Mouse (Mus musculus) bone marrow, adult 2 months (tissue): ENCODE measurements around the gene Grk3.

Experiments used
- CTCF ChIP-seq: fragments of 200-500 bp; IDR thresholded peaks from 2 replicates; pipeline ENCODE4 v1.5.1; 2011; ENCODE audit warnings: low read length, control low read depth; ENCODE audit not compliant: control insufficient read depth, insufficient read depth
- POLR2A ChIP-seq: fragments of 200-500 bp; IDR thresholded peaks from 2 replicates; pipeline ENCODE4 v1.6.1; 2011; ENCODE audit warnings: low read depth, mild to moderate bottlenecking, control low read depth, low read length, borderline replicate concordance; ENCODE audit not compliant: control insufficient read depth

GRCm38 (mm10) chr5:112868620-112869019 is 147.0 kb downstream of the Grk3 start:
- TF ChIP-seq CTCF = no peak
- TF ChIP-seq POLR2A = no peak
